Mouse (Mus musculus): ENCODE measurements around the gene Ank3. TPM values are rescaled to one million over a fixed set of nuclear protein-coding genes. Genes with fewer than 3 reads are reported as not detected.
A peak's percentile ranks its signal among the peaks of the same experiment; 100 is the strongest.

The Ank3 gene
- polyA plus RNA-seq, 1 experiment from 2014 or later, result 38.7 TPM

DNA sequence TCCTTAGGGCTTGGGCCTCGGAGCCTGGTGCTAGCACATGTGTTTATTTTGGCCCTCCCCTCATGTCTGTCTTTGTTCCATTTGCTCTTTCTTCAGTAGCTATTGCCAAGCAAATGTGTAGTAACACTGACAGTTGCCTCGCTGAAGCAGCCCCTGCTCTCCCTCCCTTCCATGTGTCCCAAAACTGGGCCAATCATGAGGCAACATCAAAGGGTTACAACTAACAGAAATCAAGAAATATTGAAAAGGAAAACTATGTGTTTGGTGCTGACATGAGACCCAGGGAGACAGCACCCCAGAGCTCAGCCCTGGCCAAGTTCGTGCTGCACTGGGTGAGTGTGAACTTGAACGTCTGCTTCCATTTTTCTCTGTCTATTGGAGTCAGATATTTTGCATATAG is 365.8 kb downstream of the Ank3 start:
- Histone ChIP-seq H3K4me2 (replicated peaks) (no peak overlapping the region), H3K4me3 (no peak overlapping the region), H3K4me1 (0 out of 2 replicates have a peak, but pooled peaks cover 9% of the 10 kb centered on the region), H3K9ac (no peak overlapping the region), H3K9me3 (no peaks in the 10 kb centered on the region), H3K36me3 (no peaks in the 10 kb centered on the region), H3K27ac (no peak overlapping the region), H3K27me3 (no peaks in the 10 kb centered on the region)
- ATAC-seq (ENCODE audit: insufficient number of reproducible peaks, insufficient read depth, low FRiP score, low TSS enrichment), result no peak
- 47% methylated on average over 4 of the region's 4 CpGs for WGBS

DNA sequence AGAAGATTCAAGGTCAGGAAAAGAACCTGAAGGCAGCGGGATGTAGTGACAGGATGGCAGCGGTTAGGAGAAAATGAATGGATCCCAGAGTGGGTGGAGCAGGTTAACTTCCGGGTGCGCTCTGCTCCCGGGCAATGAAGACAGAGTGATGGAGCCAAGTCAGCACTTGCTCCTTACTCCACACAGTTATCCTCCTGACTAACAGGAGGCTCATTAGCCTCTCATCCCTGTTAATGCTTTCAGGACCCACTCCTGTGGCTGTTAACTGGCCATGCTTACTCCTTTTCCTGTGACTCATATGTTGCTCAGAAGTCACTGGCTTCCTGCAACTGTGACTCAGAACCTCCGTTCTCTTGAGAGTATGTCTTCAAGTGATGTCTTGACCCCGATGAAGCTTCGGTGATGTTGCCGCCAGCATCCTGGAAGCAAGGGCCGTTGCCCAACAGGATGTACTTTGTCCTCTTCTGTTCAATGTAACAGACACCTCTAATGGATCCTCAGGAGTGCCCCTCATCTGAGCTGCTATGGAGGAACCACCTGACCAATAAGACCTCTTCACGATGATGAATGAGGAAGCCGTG is 378.6 kb downstream of the Ank3 start:
- H3K4me3 ChIP-seq, result no peak overlapping the region
- H3K9ac ChIP-seq, result no peak overlapping the region
- WGBS, result 89% methylated on average over 12 of the region's 12 CpGs
- H3K36me3 ChIP-seq, result no peaks in the 10 kb centered on the region
- H3K9me3 ChIP-seq, result no peaks in the 10 kb centered on the region
- H3K4me1 ChIP-seq, result no peaks in the 10 kb centered on the region
- H3K27me3 ChIP-seq, result no peaks in the 10 kb centered on the region
- H3K4me2 ChIP-seq (replicated peaks), result no peak overlapping the region
- no peak for ATAC-seq (ENCODE audit: insufficient number of reproducible peaks, insufficient read depth, low FRiP score, low TSS enrichment)
- no peak overlapping the region for H3K27ac ChIP-seq

DNA sequence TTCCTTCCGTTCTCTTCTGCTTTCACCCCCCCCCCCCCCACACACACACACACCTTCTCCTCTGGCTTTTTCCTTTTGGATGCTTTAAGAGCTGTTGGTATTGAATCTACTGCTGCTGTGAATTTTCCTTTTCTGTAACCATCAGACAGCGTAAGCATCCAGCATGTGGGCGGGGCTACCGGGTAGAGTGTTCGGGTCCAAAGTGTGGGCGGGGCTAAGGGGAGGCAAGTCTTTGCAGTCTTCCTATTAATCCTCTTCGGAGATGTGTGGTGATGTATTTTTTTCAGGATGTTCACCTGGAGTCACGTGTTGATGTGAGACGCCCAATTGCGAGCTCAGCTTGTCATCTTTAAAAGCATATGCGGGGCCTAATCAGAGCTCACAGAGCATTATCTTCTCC is 379.2 kb downstream of the Ank3 start:
- H3K4me3 ChIP-seq, result no peak overlapping the region
- no peak for ATAC-seq (ENCODE audit: insufficient number of reproducible peaks, insufficient read depth, low FRiP score, low TSS enrichment)
- 81% methylated on average over 11 of the region's 11 CpGs for WGBS

DNA sequence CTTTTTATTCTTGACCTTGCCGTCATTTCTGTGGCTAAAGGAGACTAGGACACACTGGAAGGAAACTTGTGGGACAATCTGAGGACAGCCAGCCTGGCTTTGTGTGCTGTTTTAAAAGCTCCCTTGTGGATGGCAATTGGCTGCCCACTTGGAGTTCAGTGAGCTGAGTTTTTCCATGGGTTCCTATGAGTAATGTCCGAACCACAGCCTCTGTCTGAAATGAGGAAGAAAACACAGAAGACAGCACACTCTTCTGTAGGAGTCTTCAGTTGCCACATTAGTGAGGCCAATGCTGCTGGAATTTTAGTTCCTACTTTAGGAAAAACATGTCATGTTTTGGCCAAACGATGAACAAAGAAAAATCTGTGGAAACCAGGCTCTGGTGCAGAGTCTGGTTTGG is 380.7 kb downstream of the Ank3 start:
- H3K27ac ChIP-seq, result no peak overlapping the region
- no peaks in the 10 kb centered on the region for H3K4me1 ChIP-seq
- H3K4me3 ChIP-seq, result no peak overlapping the region
- 79% methylated on average over 3 of the region's 3 CpGs for WGBS
- no peaks in the 10 kb centered on the region for H3K9me3 ChIP-seq
- H3K27me3 ChIP-seq, result no peaks in the 10 kb centered on the region
- H3K4me2 ChIP-seq (replicated peaks), result no peak overlapping the region
- H3K36me3 ChIP-seq, result no peaks in the 10 kb centered on the region
- H3K9ac ChIP-seq, result no peak overlapping the region
- no peak for ATAC-seq (ENCODE audit: insufficient number of reproducible peaks, insufficient read depth, low FRiP score, low TSS enrichment)

More for the DNA sequence above, 379.2 kb downstream of the Ank3 start:
- Histone ChIP-seq H3K27me3 (no peaks in the 10 kb centered on the region), H3K36me3 (no peaks in the 10 kb centered on the region), H3K9me3 (no peaks in the 10 kb centered on the region), H3K4me1 (no peaks in the 10 kb centered on the region), H3K27ac (no peak overlapping the region), H3K9ac (no peak overlapping the region), H3K4me2 (replicated peaks) (no peak overlapping the region)

DNA sequence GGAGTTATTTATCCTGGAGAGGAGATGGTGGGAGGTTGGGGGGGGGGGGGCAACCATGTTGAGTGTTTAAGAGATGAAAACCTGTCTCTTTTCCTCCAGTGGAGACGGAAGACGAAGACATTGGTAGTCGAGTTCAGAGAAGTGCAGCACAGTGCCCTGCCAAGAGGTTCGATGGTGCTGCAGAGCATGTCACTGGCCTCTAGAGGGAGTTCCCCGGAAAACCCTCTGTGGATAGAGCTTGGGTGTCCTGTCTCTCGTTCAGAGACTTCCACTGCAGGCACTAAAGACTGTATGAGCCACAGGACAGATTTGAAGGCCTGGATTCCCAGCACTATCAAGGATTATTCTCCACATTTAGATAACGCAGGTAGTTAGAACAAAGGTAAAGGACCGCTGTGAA is 382.9 kb downstream of the Ank3 start:
- peaks cover 12% of the 10 kb centered on the region for H3K4me1 ChIP-seq
- WGBS, result 19% methylated on average over 8 of the region's 8 CpGs
- no peak overlapping the region for H3K9ac ChIP-seq
- no peak for ATAC-seq (ENCODE audit: insufficient number of reproducible peaks, insufficient read depth, low FRiP score, low TSS enrichment)
- no peak overlapping the region for H3K4me3 ChIP-seq
- H3K36me3 ChIP-seq, result no peaks in the 10 kb centered on the region
- H3K27ac ChIP-seq, result no peak overlapping the region
- no peaks in the 10 kb centered on the region for H3K9me3 ChIP-seq
- H3K4me2 ChIP-seq (replicated peaks), result peak overlapping the region; percentile 27; the same call in 1 of the 2 replicates
- no peaks in the 10 kb centered on the region for H3K27me3 ChIP-seq

DNA sequence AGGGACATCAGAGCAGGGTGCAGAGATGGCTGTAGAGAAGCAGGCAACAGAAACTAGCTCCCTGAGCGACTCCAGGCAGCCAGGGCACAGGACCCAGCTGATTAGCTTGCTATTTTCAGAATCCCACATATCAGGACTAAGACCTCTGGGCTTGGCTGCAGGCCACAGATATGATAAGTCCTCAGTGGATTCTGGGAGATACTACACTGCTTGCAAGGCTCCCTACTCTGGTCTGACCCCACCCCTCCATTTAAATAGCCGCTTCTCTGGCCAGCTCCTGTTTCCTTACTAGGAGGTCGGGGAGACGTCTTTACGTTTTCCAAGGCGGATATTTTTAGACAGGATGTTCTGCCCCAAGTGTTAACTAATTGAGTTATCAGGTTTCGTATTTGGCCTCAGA is 386.7 kb downstream of the Ank3 start:
- Histone ChIP-seq H3K9me3 (no peaks in the 10 kb centered on the region), H3K4me1 (peaks cover 23% of the 10 kb centered on the region), H3K4me2 (replicated peaks) (no peak overlapping the region), H3K27me3 (no peaks in the 10 kb centered on the region), H3K36me3 (no peaks in the 10 kb centered on the region), H3K4me3 (no peak overlapping the region), H3K9ac (no peak overlapping the region), H3K27ac (no peak overlapping the region)
- ATAC-seq (ENCODE audit: insufficient number of reproducible peaks, insufficient read depth, low FRiP score, low TSS enrichment), result no peak
- 22% methylated on average over 7 of the region's 7 CpGs for WGBS

DNA sequence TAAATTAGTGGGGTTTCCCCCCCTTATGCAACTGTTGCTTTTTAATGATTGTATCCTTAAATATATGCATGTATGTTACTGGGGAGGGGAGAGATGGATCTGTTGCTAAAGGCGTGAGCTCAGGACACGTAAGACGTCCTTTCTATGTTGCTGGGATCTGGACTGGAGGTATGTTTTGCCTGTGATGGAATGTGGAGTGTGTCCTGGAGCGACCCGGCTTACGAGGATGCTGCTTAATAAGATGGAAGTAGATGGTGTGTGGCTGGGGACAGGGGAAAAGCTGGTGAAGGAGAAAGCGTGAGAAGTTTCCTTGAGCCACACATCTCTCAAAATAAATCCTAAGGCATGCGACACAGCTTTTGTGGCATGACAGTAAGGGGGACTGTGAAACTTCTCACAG is 387.1 kb downstream of the Ank3 start:
- Histone ChIP-seq H3K4me3 (no peak overlapping the region), H3K4me1 (peaks cover 24% of the 10 kb centered on the region), H3K27ac (no peak overlapping the region), H3K9ac (no peak overlapping the region), H3K36me3 (no peaks in the 10 kb centered on the region), H3K9me3 (no peaks in the 10 kb centered on the region), H3K4me2 (replicated peaks) (no peak overlapping the region), H3K27me3 (no peaks in the 10 kb centered on the region)
- ATAC-seq (ENCODE audit: insufficient number of reproducible peaks, insufficient read depth, low FRiP score, low TSS enrichment), result no peak
- 52% methylated on average over 8 of the region's 8 CpGs for WGBS

DNA sequence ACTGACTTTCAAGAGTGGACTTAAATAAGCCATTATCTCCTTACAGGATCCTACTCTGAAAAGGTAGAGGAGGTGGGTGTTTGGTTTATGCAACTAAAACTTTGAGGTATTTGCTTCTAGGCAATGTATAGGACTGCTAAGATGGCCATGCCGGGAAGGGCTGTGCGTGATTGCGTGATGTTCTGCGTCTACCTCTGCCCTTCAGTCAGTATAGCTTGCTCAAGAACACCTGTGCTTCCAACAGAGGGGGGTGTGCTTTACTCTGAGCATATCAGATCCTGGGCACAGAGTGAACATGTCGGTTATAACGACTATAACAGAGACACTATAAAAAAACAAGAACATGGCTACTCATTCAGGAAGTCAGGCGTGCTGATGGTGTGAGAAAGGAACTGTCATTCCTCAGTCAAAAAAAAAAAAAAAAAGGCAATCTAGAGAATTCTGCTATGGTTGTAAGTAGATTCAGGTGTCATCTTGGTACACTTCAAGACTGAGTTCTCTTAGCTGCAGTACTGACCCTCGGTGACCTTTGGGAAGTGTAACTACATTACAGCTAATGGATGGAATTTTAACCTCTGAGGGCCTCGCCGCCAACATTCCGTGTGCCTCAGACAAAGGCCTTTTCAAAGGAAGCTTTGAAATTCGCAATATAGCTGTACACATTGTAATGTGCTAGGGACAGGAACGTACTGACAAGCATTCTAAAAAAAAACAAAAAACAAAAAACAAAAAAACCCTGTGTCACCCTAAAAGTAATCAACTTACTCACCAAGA is 387.8 kb downstream of the Ank3 start:
- ATAC-seq (ENCODE audit: insufficient number of reproducible peaks, insufficient read depth, low FRiP score, low TSS enrichment), result peak; percentile 54; the same call in 1 of the 2 replicates
- Histone ChIP-seq H3K9me3 (no peaks in the 10 kb centered on the region), H3K4me1 (peaks cover 27% of the 10 kb centered on the region), H3K4me2 (replicated peaks) (no peak overlapping the region), H3K27me3 (no peaks in the 10 kb centered on the region), H3K36me3 (no peaks in the 10 kb centered on the region), H3K9ac (no peak overlapping the region), H3K27ac (no peak overlapping the region), H3K4me3 (no peak overlapping the region)
- 33% methylated on average over 13 of the region's 13 CpGs for WGBS

DNA sequence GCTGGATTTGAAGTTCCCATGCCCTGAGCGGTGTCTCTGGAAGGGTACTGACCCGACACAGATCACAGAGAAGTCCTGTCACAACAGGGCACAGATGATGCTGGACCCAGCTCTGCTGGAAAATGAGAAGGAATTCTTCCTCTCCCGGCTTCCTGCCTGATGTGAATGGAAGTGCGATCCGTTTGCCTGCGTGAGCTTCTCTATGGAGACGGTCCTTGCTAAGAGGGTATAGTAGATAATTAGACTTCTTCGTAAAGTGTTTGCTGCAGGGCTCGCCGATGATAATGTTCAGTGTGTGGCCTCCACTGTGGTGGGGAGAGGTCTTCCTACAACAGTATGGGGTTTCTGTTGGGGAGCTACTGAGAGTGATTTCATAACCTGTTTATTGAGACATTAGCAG is 388.8 kb downstream of the Ank3 start:
- Histone ChIP-seq H3K27me3 (no peaks in the 10 kb centered on the region), H3K4me3 (0 out of 2 replicates have a peak overlapping the region, but pooled peaks have one; percentile 12), H3K36me3 (no peaks in the 10 kb centered on the region), H3K4me2 (replicated peaks) (peak overlapping the region; percentile 51), H3K4me1 (peaks cover 27% of the 10 kb centered on the region), H3K27ac (no peak overlapping the region), H3K9ac (no peak overlapping the region), H3K9me3 (no peaks in the 10 kb centered on the region)
- 0 out of 2 replicates have a peak, but pooled peaks have one; percentile 53 for ATAC-seq (ENCODE audit: insufficient number of reproducible peaks, insufficient read depth, low FRiP score, low TSS enrichment)
- WGBS, result 7% methylated on average over 10 of the region's 10 CpGs

DNA sequence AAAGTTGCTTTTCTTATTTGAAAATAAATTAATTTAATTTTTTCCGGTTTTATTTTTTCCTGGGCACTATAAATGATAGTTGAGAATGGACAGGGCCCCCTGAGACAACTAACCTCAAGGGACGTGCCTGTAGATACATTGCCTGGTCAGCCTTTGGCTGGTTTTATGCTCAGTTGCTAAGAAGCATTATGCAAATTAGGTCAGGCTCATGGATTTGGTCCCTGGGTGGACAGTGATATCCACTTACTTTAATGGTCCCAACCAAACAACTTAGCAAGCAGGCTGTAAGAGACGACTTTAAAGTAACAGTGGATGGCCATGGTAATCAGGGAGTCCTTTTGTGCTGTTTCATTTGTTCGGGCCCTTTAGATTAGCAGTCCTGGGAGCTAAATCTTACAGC is 392.0 kb downstream of the Ank3 start:
- no peak for ATAC-seq (ENCODE audit: insufficient number of reproducible peaks, insufficient read depth, low FRiP score, low TSS enrichment)
- H3K27me3 ChIP-seq, result no peaks in the 10 kb centered on the region
- 56% methylated on average over 4 of the region's 4 CpGs for whole genome bisulfite sequencing

DNA sequence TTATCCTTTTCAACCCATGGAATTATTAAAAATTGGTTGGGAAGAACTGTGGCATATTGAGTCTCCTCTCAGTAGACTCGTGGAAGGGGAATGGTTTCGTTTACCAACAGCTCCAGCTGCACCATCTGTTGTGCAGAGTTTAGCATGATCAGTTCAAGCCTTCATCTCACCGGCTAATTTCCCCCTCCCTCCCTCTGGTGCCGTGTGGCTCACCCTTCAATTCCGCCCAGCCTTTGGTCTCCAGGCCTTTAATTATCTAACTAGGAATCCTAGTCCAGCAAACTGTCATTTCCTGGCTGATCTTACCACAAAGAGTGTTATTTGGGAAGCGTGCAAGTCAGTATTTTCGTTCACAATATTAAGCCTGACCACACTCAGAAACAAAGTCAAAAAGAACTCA is 393.4 kb downstream of the Ank3 start:
- peaks cover 18% of the 10 kb centered on the region for H3K4me1 ChIP-seq
- H3K27ac ChIP-seq, result no peak overlapping the region
- no peak for ATAC-seq (ENCODE audit: insufficient number of reproducible peaks, insufficient read depth, low FRiP score, low TSS enrichment)
- H3K9ac ChIP-seq, result no peak overlapping the region
- WGBS, result 37% methylated on average over 7 of the region's 7 CpGs
- H3K9me3 ChIP-seq, result no peaks in the 10 kb centered on the region
- no peak overlapping the region for H3K4me3 ChIP-seq
- H3K27me3 ChIP-seq, result no peaks in the 10 kb centered on the region
- H3K36me3 ChIP-seq, result no peaks in the 10 kb centered on the region
- no peak overlapping the region for H3K4me2 ChIP-seq (replicated peaks)

More for the DNA sequence above, 392.0 kb downstream of the Ank3 start:
- no peak overlapping the region for H3K9ac ChIP-seq
- no peaks in the 10 kb centered on the region for H3K9me3 ChIP-seq
- no peaks in the 10 kb centered on the region for H3K36me3 ChIP-seq
- H3K4me3 ChIP-seq, result no peak overlapping the region
- 0 out of 2 replicates have a peak overlapping the region, but pooled peaks have one; percentile 17 for H3K27ac ChIP-seq
- peaks cover 21% of the 10 kb centered on the region for H3K4me1 ChIP-seq
- no peak overlapping the region for H3K4me2 ChIP-seq (replicated peaks)

DNA sequence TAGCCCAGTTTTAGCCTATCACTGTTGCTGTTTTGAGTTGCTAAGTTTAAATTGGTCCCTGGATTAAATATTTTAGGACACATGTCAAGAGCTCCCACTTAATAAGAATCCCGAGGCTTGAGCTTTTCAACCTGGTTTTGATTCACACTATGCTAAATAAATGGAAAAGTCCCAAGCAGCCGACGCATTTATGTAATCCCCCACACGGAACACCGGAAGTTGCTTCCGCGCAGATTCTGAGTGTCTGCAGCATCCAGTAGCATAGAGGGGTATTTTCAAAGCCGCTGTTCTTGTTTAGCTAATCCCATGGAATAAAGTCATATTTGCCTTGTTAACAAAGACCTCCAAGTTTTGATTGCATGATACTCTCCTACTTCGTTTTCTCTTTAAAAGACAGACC is 393.8 kb downstream of the Ank3 start:
- Histone ChIP-seq H3K27ac (no peak overlapping the region), H3K4me1 (peaks cover 15% of the 10 kb centered on the region), H3K9me3 (no peaks in the 10 kb centered on the region), H3K4me3 (no peak overlapping the region), H3K36me3 (no peaks in the 10 kb centered on the region), H3K4me2 (replicated peaks) (no peak overlapping the region), H3K9ac (no peak overlapping the region), H3K27me3 (no peaks in the 10 kb centered on the region)
- 58% methylated on average over 9 of the region's 9 CpGs for WGBS
- ATAC-seq (ENCODE audit: insufficient number of reproducible peaks, insufficient read depth, low FRiP score, low TSS enrichment), result no peak
